Mouse (Mus musculus): ENCODE data around the gene Kcnn1. TPM values are rescaled to one million over a fixed set of nuclear protein-coding genes. Genes with fewer than 3 reads are reported as not detected.

The Kcnn1 gene
- polyA plus RNA-seq, 1 experiment from 2014 or later, result 1.6 TPM

- WGBS, result 45% methylated on average over 5 of the region's 5 CpGs
- no peaks in the 10 kb centered on the region for H3K27me3 ChIP-seq (ENCODE audit: control insufficient read depth, insufficient read depth, low read length)
- ATAC-seq (ENCODE audit: insufficient number of reproducible peaks, insufficient read depth, low FRiP score, low read depth), result no peak
- no peaks in the 10 kb centered on the region for H3K9me3 ChIP-seq (ENCODE audit: control insufficient read depth, low read depth, low read length)
- no peak overlapping the region for H3K27ac ChIP-seq (ENCODE audit: low read length)
- H3K4me2 ChIP-seq (replicated peaks; ENCODE audit: low read depth, low read length), result no peak overlapping the region
- H3K4me3 ChIP-seq (ENCODE audit: low read depth, low read length), result no peak overlapping the region
- no peaks in the 10 kb centered on the region for H3K36me3 ChIP-seq (ENCODE audit: control insufficient read depth, insufficient read depth, low read length)
- no peak overlapping the region for H3K9ac ChIP-seq (replicated peaks; ENCODE audit: low read depth, low read length)
- H3K4me1 ChIP-seq (ENCODE audit: control insufficient read depth, insufficient read depth, low read length), result peaks cover 15% of the 10 kb centered on the region; the same call in 1 of the 2 replicates
These were observed 39.2 kb upstream of the Kcnn1 start for GRCm38 (mm10) chr8:70902211-70902610.

- Histone ChIP-seq H3K36me3 (ENCODE audit: control insufficient read depth, insufficient read depth, low read length) (peaks cover 1% of the 10 kb centered on the region; the same call in 1 of the 2 replicates), H3K9me3 (ENCODE audit: control insufficient read depth, low read depth, low read length) (no peaks in the 10 kb centered on the region), H3K4me3 (ENCODE audit: low read depth, low read length) (no peak overlapping the region), H3K27me3 (ENCODE audit: control insufficient read depth, insufficient read depth, low read length) (no peaks in the 10 kb centered on the region), H3K27ac (ENCODE audit: low read length) (no peak overlapping the region), H3K4me2 (replicated peaks; ENCODE audit: low read depth, low read length) (no peak overlapping the region), H3K9ac (replicated peaks; ENCODE audit: low read depth, low read length) (no peak overlapping the region), H3K4me1 (ENCODE audit: control insufficient read depth, insufficient read depth, low read length) (peaks cover 15% of the 10 kb centered on the region; the same call in 1 of the 2 replicates)
- WGBS, result 70% methylated on average over 2 of the region's 2 CpGs
- no peak for ATAC-seq (ENCODE audit: insufficient number of reproducible peaks, insufficient read depth, low FRiP score, low read depth)
These were observed 37.9 kb upstream of the Kcnn1 start for GRCm38 (mm10) chr8:70900872-70901387.

GRCm38 (mm10) chr8:70899226-70899625 is 36.2 kb upstream of the Kcnn1 start:
- ATAC-seq (ENCODE audit: insufficient number of reproducible peaks, insufficient read depth, low FRiP score, low read depth), result no peak
- Histone ChIP-seq H3K9ac (replicated peaks; ENCODE audit: low read depth, low read length) (no peak overlapping the region), H3K9me3 (ENCODE audit: control insufficient read depth, low read depth, low read length) (no peaks in the 10 kb centered on the region), H3K27ac (ENCODE audit: low read length) (no peak overlapping the region), H3K36me3 (ENCODE audit: control insufficient read depth, insufficient read depth, low read length) (peaks cover 18% of the 10 kb centered on the region), H3K4me2 (replicated peaks; ENCODE audit: low read depth, low read length) (no peak overlapping the region), H3K4me3 (ENCODE audit: low read depth, low read length) (no peak overlapping the region), H3K27me3 (ENCODE audit: control insufficient read depth, insufficient read depth, low read length) (no peaks in the 10 kb centered on the region), H3K4me1 (ENCODE audit: control insufficient read depth, insufficient read depth, low read length) (peaks cover 10% of the 10 kb centered on the region; the same call in 1 of the 2 replicates)
- 79% methylated on average over 2 of the region's 2 CpGs for WGBS

- H3K4me2 ChIP-seq (replicated peaks; ENCODE audit: low read depth, low read length), result peak overlapping the region; percentile 65; the same call in 1 of the 2 replicates
- 42% methylated on average over 2 of the region's 2 CpGs for WGBS
- H3K27ac ChIP-seq (ENCODE audit: low read length), result no peak overlapping the region
- ATAC-seq (ENCODE audit: insufficient number of reproducible peaks, insufficient read depth, low FRiP score, low read depth), result no peak
- H3K9ac ChIP-seq (replicated peaks; ENCODE audit: low read depth, low read length), result no peak overlapping the region
- peaks cover 10% of the 10 kb centered on the region; the same call in 1 of the 2 replicates for H3K4me1 ChIP-seq (ENCODE audit: control insufficient read depth, insufficient read depth, low read length)
- peaks cover 23% of the 10 kb centered on the region for H3K36me3 ChIP-seq (ENCODE audit: control insufficient read depth, insufficient read depth, low read length)
- H3K9me3 ChIP-seq (ENCODE audit: control insufficient read depth, low read depth, low read length), result no peaks in the 10 kb centered on the region
- H3K27me3 ChIP-seq (ENCODE audit: control insufficient read depth, insufficient read depth, low read length), result no peaks in the 10 kb centered on the region
- H3K4me3 ChIP-seq (ENCODE audit: low read depth, low read length), result 0 out of 2 replicates have a peak overlapping the region, but pooled peaks have one; percentile 84
These were observed 35.7 kb upstream of the Kcnn1 start for GRCm38 (mm10) chr8:70898661-70899198.

GRCm38 (mm10) chr8:70897681-70898413 is 34.8 kb upstream of the Kcnn1 start:
- H3K9ac ChIP-seq (replicated peaks; ENCODE audit: low read depth, low read length), result peak overlapping the region; percentile 92
- H3K4me2 ChIP-seq (replicated peaks; ENCODE audit: low read depth, low read length), result peak overlapping the region; percentile 65
- H3K27me3 ChIP-seq (ENCODE audit: control insufficient read depth, insufficient read depth, low read length), result peaks cover 5% of the 10 kb centered on the region
- H3K4me3 ChIP-seq (ENCODE audit: low read depth, low read length), result peak overlapping the region; percentile 84
- ATAC-seq (ENCODE audit: insufficient number of reproducible peaks, insufficient read depth, low FRiP score, low read depth), result peak; percentile 33; the same call in 1 of the 2 replicates
- no peaks in the 10 kb centered on the region for H3K9me3 ChIP-seq (ENCODE audit: control insufficient read depth, low read depth, low read length)
- peak overlapping the region; percentile 77 for H3K27ac ChIP-seq (ENCODE audit: low read length)
- H3K36me3 ChIP-seq (ENCODE audit: control insufficient read depth, insufficient read depth, low read length), result peaks cover 25% of the 10 kb centered on the region
- under 1% methylated on average over 20 of the region's 20 CpGs for WGBS
- H3K4me1 ChIP-seq (ENCODE audit: control insufficient read depth, insufficient read depth, low read length), result peaks cover 13% of the 10 kb centered on the region; the same call in 1 of the 2 replicates

- under 1% methylated on average over 57 of the region's 60 CpGs for WGBS
- Histone ChIP-seq H3K27me3 (ENCODE audit: control insufficient read depth, insufficient read depth, low read length) (peaks cover 9% of the 10 kb centered on the region), H3K4me2 (replicated peaks; ENCODE audit: low read depth, low read length) (peak within 1 kb of the TSS; percentile 87), H3K36me3 (ENCODE audit: control insufficient read depth, insufficient read depth, low read length) (peaks cover 25% of the 10 kb centered on the region), H3K27ac (ENCODE audit: low read length) (peak within 1 kb of the TSS; percentile 77), H3K4me1 (ENCODE audit: control insufficient read depth, insufficient read depth, low read length) (peaks cover 20% of the 10 kb centered on the region; the same call in 1 of the 2 replicates), H3K9me3 (ENCODE audit: control insufficient read depth, low read depth, low read length) (no peaks in the 10 kb centered on the region), H3K4me3 (ENCODE audit: low read depth, low read length) (peak within 1 kb of the TSS; percentile 84), H3K9ac (replicated peaks; ENCODE audit: low read depth, low read length) (peak within 1 kb of the TSS; percentile 92)
- peak; percentile 98 for ATAC-seq (ENCODE audit: insufficient number of reproducible peaks, insufficient read depth, low FRiP score, low read depth)
These were observed 34.1 kb upstream of the Kcnn1 start, which contains the start of gene Rpl18a for GRCm38 (mm10) chr8:70897021-70897680. Gene Rpl18a (minus strand): TSS chr8:70897412.

- Histone ChIP-seq H3K4me1 (ENCODE audit: control insufficient read depth, insufficient read depth, low read length) (peaks cover 20% of the 10 kb centered on the region; the same call in 1 of the 2 replicates), H3K9ac (replicated peaks; ENCODE audit: low read depth, low read length) (peak overlapping the region; percentile 92), H3K27ac (ENCODE audit: low read length) (peak overlapping the region; percentile 58; the same call in 1 of the 2 replicates), H3K27me3 (ENCODE audit: control insufficient read depth, insufficient read depth, low read length) (peaks cover 16% of the 10 kb centered on the region), H3K4me2 (replicated peaks; ENCODE audit: low read depth, low read length) (peak overlapping the region; percentile 87), H3K9me3 (ENCODE audit: control insufficient read depth, low read depth, low read length) (no peaks in the 10 kb centered on the region), H3K36me3 (ENCODE audit: control insufficient read depth, insufficient read depth, low read length) (peaks cover 25% of the 10 kb centered on the region), H3K4me3 (ENCODE audit: low read depth, low read length) (peak overlapping the region; percentile 84)
- ATAC-seq (ENCODE audit: insufficient number of reproducible peaks, insufficient read depth, low FRiP score, low read depth), result no peak
- WGBS, result 2% methylated on average over 25 of the region's 25 CpGs
These were observed 33.4 kb upstream of the Kcnn1 start for GRCm38 (mm10) chr8:70896316-70897020.

Measured in stomach, embryonic 14.5 days (tissue).